Comparison of ENCODE assay signal across 27 mouse cellular contexts in the genomic region with DNA sequence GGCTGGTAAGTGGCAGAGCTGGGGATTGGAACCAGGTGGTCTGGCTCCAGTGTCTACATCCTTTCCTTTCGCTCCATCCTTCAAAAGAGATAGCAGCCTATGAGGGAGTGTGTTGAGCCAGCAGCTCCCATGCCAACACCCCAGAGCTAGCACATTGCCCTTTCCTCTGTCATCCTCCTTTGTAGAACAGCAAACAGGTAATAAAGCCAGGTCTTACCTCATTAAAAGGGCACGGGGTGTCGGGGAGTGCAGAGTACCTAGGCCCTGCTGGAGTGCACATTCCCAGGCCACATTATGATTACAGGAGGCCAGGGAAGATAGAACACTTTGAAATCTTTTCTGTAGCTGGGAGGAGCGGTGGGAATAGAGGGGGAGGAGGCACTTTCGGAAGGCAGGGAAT. TPM values are rescaled to one million over a fixed set of nuclear protein-coding genes. Genes with fewer than 3 reads are reported as not detected.
A peak's percentile ranks its signal among the peaks of the same experiment; 100 is the strongest.
DNase-seq lines count a peak whose midpoint lies in the region; ATAC-seq and TF ChIP-seq lines count a peak whose summit lies in the region.
"Had no signal": no experiment of that assay in that cellular context is flagged by ENCODE, and none has a peak within 500 bp of the region (broad histone marks: within the 10 kb centered on the region; RNA-seq: fewer than 3 reads in every experiment).

No protein-coding gene starts in this region.

- H3K4me1 ChIP-seq in heart, embryonic 10.5 days: peaks cover 45% of the 10 kb centered on the region
- peaks cover 30% of the 10 kb centered on the region for H3K4me1 ChIP-seq in liver, postnatal 0 days (ENCODE audit: insufficient read depth)

- TF ChIP-seq CTCF in liver, postnatal 0 days (IDR thresholded peaks at IDR 0.05; ENCODE audit: low read depth): no peak

- no peak for TF ChIP-seq EP300 in liver, postnatal 0 days (IDR thresholded peaks at IDR 0.05; ENCODE audit: low read depth)

- no peak overlapping the region for H3K4me3 ChIP-seq in heart, embryonic 10.5 days
- H3K4me3 ChIP-seq in liver, postnatal 0 days (ENCODE audit: low read depth, low read length): no peak overlapping the region
- H3K4me3 ChIP-seq in myocyte: no peak overlapping the region
- H3K4me3 ChIP-seq: embryonic facial prominence, embryonic 13.5 days; forebrain, embryonic 10.5 days; forebrain, embryonic 15.5 days; heart, embryonic 15.5 days; hindbrain, embryonic 13.5 days; liver, embryonic 15.5 days; lung, embryonic 15.5 days; neural tube, embryonic 13.5 days; stomach, embryonic 15.5 days had no signal

- no peaks in the 10 kb centered on the region for H3K9me3 ChIP-seq in heart, embryonic 10.5 days
- no peaks in the 10 kb centered on the region for H3K9me3 ChIP-seq in liver, postnatal 0 days (ENCODE audit: low read length)
- H3K9me3 ChIP-seq: embryonic facial prominence, embryonic 13.5 days; forebrain, embryonic 10.5 days; forebrain, embryonic 15.5 days; heart, embryonic 15.5 days; hindbrain, embryonic 13.5 days; liver, embryonic 15.5 days; lung, embryonic 15.5 days; neural tube, embryonic 13.5 days; stomach, embryonic 15.5 days had no signal

- H3K27me3 ChIP-seq in heart, embryonic 10.5 days (ENCODE audit: insufficient read depth, poor library complexity, severe bottlenecking): no peaks in the 10 kb centered on the region
- H3K27me3 ChIP-seq in liver, postnatal 0 days (ENCODE audit: insufficient read depth, low read length): no peaks in the 10 kb centered on the region
- H3K27me3 ChIP-seq in myocyte (ENCODE audit: control insufficient read depth, insufficient read depth, insufficient read length): no peaks in the 10 kb centered on the region
- H3K27me3 ChIP-seq: embryonic facial prominence, embryonic 13.5 days; forebrain, embryonic 15.5 days; heart, embryonic 15.5 days; hindbrain, embryonic 13.5 days; liver, embryonic 15.5 days; lung, embryonic 15.5 days; neural tube, embryonic 13.5 days; Patski; stomach, embryonic 15.5 days had no signal

- TF ChIP-seq POLR2A in myocyte (IDR thresholded peaks at IDR 0.05; ENCODE audit: insufficient read length, low read depth): no peak

- H3ac ChIP-seq in myocyte (ENCODE audit: control insufficient read depth, insufficient read length): no peak overlapping the region

- peak; percentile 8; the same call in 1 of the 2 replicates for ATAC-seq in cerebellum, adult (ENCODE audit: insufficient number of reproducible peaks, low FRiP score, low TSS enrichment)
- peak; percentile 65 for ATAC-seq in liver, postnatal 0 days
- ATAC-seq in megakaryocyte progenitor cell, adult 5-6 weeks (replicated peaks; ENCODE audit: poor library complexity): no peak
- ATAC-seq: forebrain, embryonic 15.5 days; Patski had no signal

- peaks cover 100% of the 10 kb centered on the region for H3K79me2 ChIP-seq in myocyte (ENCODE audit: control insufficient read depth, insufficient read depth)

- no peak overlapping the region for H3K27ac ChIP-seq in heart, embryonic 10.5 days
- no peak overlapping the region for H3K27ac ChIP-seq in liver, postnatal 0 days (ENCODE audit: low read depth)
- H3K27ac ChIP-seq: embryonic facial prominence, embryonic 13.5 days; forebrain, embryonic 15.5 days; heart, embryonic 15.5 days; hindbrain, embryonic 13.5 days; kidney, postnatal 0 days; liver, embryonic 15.5 days; lung, embryonic 15.5 days; stomach, embryonic 15.5 days had no signal

- H3K9ac ChIP-seq in liver, postnatal 0 days (replicated peaks): no peak overlapping the region
- H3K9ac ChIP-seq: embryonic facial prominence, embryonic 13.5 days; forebrain, embryonic 15.5 days; heart, embryonic 15.5 days; hindbrain, embryonic 13.5 days; liver, embryonic 15.5 days; lung, embryonic 15.5 days; neural tube, embryonic 13.5 days; stomach, embryonic 15.5 days had no signal

- no peak overlapping the region for H3K4me2 ChIP-seq in liver, postnatal 0 days (ENCODE audit: low read depth, low read length)
- H3K4me2 ChIP-seq in myocyte (ENCODE audit: low read depth): peak overlapping the region; percentile 18
- H3K4me2 ChIP-seq: embryonic facial prominence, embryonic 13.5 days; forebrain, embryonic 15.5 days; heart, embryonic 15.5 days; hindbrain, embryonic 13.5 days; liver, embryonic 15.5 days; lung, embryonic 15.5 days; midbrain, embryonic 11.5 days; neural tube, embryonic 13.5 days; stomach, embryonic 15.5 days had no signal

- H3K36me3 ChIP-seq in heart, embryonic 10.5 days: no peaks in the 10 kb centered on the region
- no peaks in the 10 kb centered on the region for H3K36me3 ChIP-seq in liver, postnatal 0 days (replicated peaks; ENCODE audit: insufficient read depth, low read length)
- peaks cover 8% of the 10 kb centered on the region for H3K36me3 ChIP-seq in myocyte (ENCODE audit: control insufficient read depth, insufficient read depth)
- H3K36me3 ChIP-seq: forebrain, embryonic 15.5 days; heart, embryonic 15.5 days; liver, embryonic 15.5 days; lung, embryonic 15.5 days; neural tube, embryonic 13.5 days; stomach, embryonic 15.5 days had no signal

- intact Hi-C loops in heart, postnatal 14 days (cut with DNase I): loop anchor here (5.0 kb wide), 1 partner anchor 140 kb away; no protein-coding TSS in a partner anchor

- WGBS in heart, embryonic 10.5 days: 67% methylated on average over 5 of the region's 5 CpGs
- 73% methylated on average over 5 of the region's 5 CpGs for WGBS in liver, postnatal 0 days (ENCODE audit: insufficient replicate concordance)

- no peak for DNase-seq in cerebellum, adult 8-10 months
- DNase-seq in heart, embryonic 10.5 days (ENCODE audit: low spot score): peak; percentile 48
- DNase-seq in heart, postnatal 14 days: no peak
- no peak for DNase-seq in liver, postnatal 0 days
- no peak for DNase-seq in liver
- DNase-seq: adrenal gland, postnatal 25 days; cerebellum, adult 9-10 months; heart, postnatal 36 days; kidney, adult 2 months; retina, postnatal 1 day; right cerebral cortex, postnatal 14 days had no signal

TF ChIP-seq in myocyte, 11 proteins besides CTCF, POLR2A, EP300 and RAD21:
- TF ChIP-seq USF1 (IDR thresholded peaks at IDR 0.05; ENCODE audit: low read depth) (no peak), REST (IDR thresholded peaks at IDR 0.05; ENCODE audit: insufficient read depth, insufficient read length) (no peak), MAX (IDR thresholded peaks at IDR 0.05; ENCODE audit: low read depth) (no peak), TCF3 (IDR thresholded peaks at IDR 0.05; ENCODE audit: insufficient read length, low read depth) (no peak), POLR2AphosphoS2 (IDR thresholded peaks at IDR 0.05; ENCODE audit: insufficient read length, low read depth) (no peak), TCF12 (IDR thresholded peaks at IDR 0.05; ENCODE audit: insufficient read depth, poor library complexity, severe bottlenecking) (no peak), CEBPB (IDR thresholded peaks at IDR 0.05; ENCODE audit: insufficient read depth, poor library complexity, severe bottlenecking) (no peak), MYOD1 (IDR thresholded peaks at IDR 0.05; ENCODE audit: control insufficient read depth in 1 of 3, insufficient read length in 2 of 3, low read depth in 2 of 3) (no peak), SRF (IDR thresholded peaks at IDR 0.05; ENCODE audit: control insufficient read depth, insufficient read length, low read depth) (no peak)
TF ChIP-seq in myocyte: peak in this region for 0.

RNA-seq across cellular contexts. Expression of a gene that starts 8.6 kb away (rescaled TPM):
- 12.9 and 20.8 TPM in 2 replicates for polyA plus RNA-seq in heart, embryonic 10.5 days (2016; fragmentation: Nextera tagmentation; extraction: Ambion mirVana)
- total RNA-seq in heart, postnatal 14 days (2021): 10 to 100 TPM; 37.7 to 41.7 TPM
- polyA plus RNA-seq in liver, postnatal 0 days (2015; fragmentation: Nextera tagmentation; extraction: Ambion mirVana): 6.5 and 6.8 TPM in 2 replicates
- polyA plus RNA-seq in myocyte (2012; fragmentation: generic; extraction: Trizol): 148 TPM
- 5.1 and 5.9 TPM in 2 replicates for total RNA-seq in megakaryocyte progenitor cell, adult 5-6 weeks (2015)
- 7.7 and 10.1 TPM in 2 replicates for total RNA-seq in megakaryocyte progenitor cell, adult 5-6 weeks (2017)
- total RNA-seq: MEL had no signal
